Mouse (Mus musculus): ENCODE measurements around the gene Ramp1.

Ramp1 gene

GRCm38 (mm10) chr1:91179533-91180173 lies at the start of gene Ramp1:
Ramp1 (plus strand) TSS chr1:91179822.
- peak in 1 of 2 experiments; percentile 19 for DNase-seq (ENCODE audit: low read depth in 1 of 2, low spot score in 2 of 2)

- no peak for DNase-seq (ENCODE audit: low read depth in 1 of 2, low spot score in 2 of 2)
Measured at GRCm38 (mm10) chr1:91137036-91137435, 42.6 kb upstream of the Ramp1 start.

- DNase-seq (ENCODE audit: low read depth in 1 of 2, low spot score in 2 of 2): no peak
Measured at GRCm38 (mm10) chr1:91144813-91145212, 34.8 kb upstream of the Ramp1 start, which contains the start of gene Rbm44. Rbm44 (plus strand) TSS chr1:91145089.

- no peak for DNase-seq (ENCODE audit: low read depth in 1 of 2, low spot score in 2 of 2)
Measured at GRCm38 (mm10) chr1:91151509-91151908, 28.1 kb upstream of the Ramp1 start.

GRCm38 (mm10) chr1:91166798-91167197 lies 12.8 kb upstream of the Ramp1 start:
- no peak for DNase-seq (ENCODE audit: low read depth in 1 of 2, low spot score in 2 of 2)

GRCm38 (mm10) chr1:91169157-91169556 lies 10.5 kb upstream of the Ramp1 start:
- DNase-seq (ENCODE audit: low read depth in 1 of 2, low spot score in 2 of 2): no peak

GRCm38 (mm10) chr1:91174796-91175195 lies 4.8 kb upstream of the Ramp1 start:
- DNase-seq (ENCODE audit: low read depth in 1 of 2, low spot score in 2 of 2): no peak

- DNase-seq (ENCODE audit: low read depth in 1 of 2, low spot score in 2 of 2): no peak
Measured at GRCm38 (mm10) chr1:91176026-91176425, 3.6 kb upstream of the Ramp1 start.

- DNase-seq (ENCODE audit: low read depth in 1 of 2, low spot score in 2 of 2): no peak
Measured at GRCm38 (mm10) chr1:91176871-91177270, 2.8 kb upstream of the Ramp1 start.

- peak in 1 of 2 experiments; percentile 64 for DNase-seq (ENCODE audit: low read depth in 1 of 2, low spot score in 2 of 2)
Measured at GRCm38 (mm10) chr1:91179086-91179485, 536 bp upstream of the Ramp1 start.

- DNase-seq (ENCODE audit: low read depth in 1 of 2, low spot score in 2 of 2): no peak
Measured at GRCm38 (mm10) chr1:91180174-91180565, 548 bp downstream of the Ramp1 start.

GRCm38 (mm10) chr1:91180723-91181122 lies 1.1 kb downstream of the Ramp1 start:
- DNase-seq (ENCODE audit: low read depth in 1 of 2, low spot score in 2 of 2): no peak

- DNase-seq (ENCODE audit: low read depth in 1 of 2, low spot score in 2 of 2): no peak
Measured at GRCm38 (mm10) chr1:91181261-91181660, 1.6 kb downstream of the Ramp1 start.

GRCm38 (mm10) chr1:91181784-91182450 lies 2.3 kb downstream of the Ramp1 start:
- DNase-seq (ENCODE audit: low read depth in 1 of 2, low spot score in 2 of 2): no peak

GRCm38 (mm10) chr1:91183305-91183704 lies 3.7 kb downstream of the Ramp1 start:
- DNase-seq (ENCODE audit: low read depth in 1 of 2, low spot score in 2 of 2): no peak

GRCm38 (mm10) chr1:91186677-91187076 lies 7.1 kb downstream of the Ramp1 start:
- no peak for DNase-seq (ENCODE audit: low read depth in 1 of 2, low spot score in 2 of 2)

GRCm38 (mm10) chr1:91187315-91187714 lies 7.7 kb downstream of the Ramp1 start:
- peak; percentile 24 for DNase-seq (ENCODE audit: low read depth in 1 of 2, low spot score in 2 of 2)

GRCm38 (mm10) chr1:91187786-91188640 lies 8.4 kb downstream of the Ramp1 start:
- no peak for DNase-seq (ENCODE audit: low read depth in 1 of 2, low spot score in 2 of 2)

- DNase-seq (ENCODE audit: low read depth in 1 of 2, low spot score in 2 of 2): no peak
Measured at GRCm38 (mm10) chr1:91188851-91189460, 9.3 kb downstream of the Ramp1 start.

- no peak for DNase-seq (ENCODE audit: low read depth in 1 of 2, low spot score in 2 of 2)
Measured at GRCm38 (mm10) chr1:91192184-91192583, 12.6 kb downstream of the Ramp1 start.

- no peak for DNase-seq (ENCODE audit: low read depth in 1 of 2, low spot score in 2 of 2)
Measured at GRCm38 (mm10) chr1:91193242-91193641, 13.6 kb downstream of the Ramp1 start.
